Mouse (Mus musculus) C2C12 (cell line): ENCODE measurements around the gene Togaram2.

Source experiments
- CEBPB ChIP-seq: IDR thresholded peaks from one replicate; pipeline ENCODE4 v1.6.1; 2011; ENCODE audit warnings: low read depth, mild to moderate bottlenecking, control low read depth, moderate library complexity
- CTCF ChIP-seq: IDR thresholded peaks from one replicate; pipeline ENCODE4 v1.5.1; 2011; ENCODE audit not compliant: control insufficient read depth, insufficient read depth, insufficient read length

GRCm38 (mm10) chr17:71712279-71712678 is 39.2 kb downstream of the Togaram2 start:
- TF ChIP-seq CTCF (no peak), CEBPB (no peak)
